Mouse (Mus musculus): ENCODE results near the gene H2al1d.
"Not testable (repeated sequence)": the region's sequence is repeated elsewhere in the genome, so short reads cannot be mapped to it uniquely, and the experiment has no call there.

H2al1d gene

GRCm38 (mm10) chrX:11308524-11308923 is at the start of gene H2al1d:
Gene H2al1d, plus strand, starts transcription at chrX:11308824.
- not testable (repeated sequence) for DNase-seq (ENCODE audit: low read depth, low spot score)

DNA sequence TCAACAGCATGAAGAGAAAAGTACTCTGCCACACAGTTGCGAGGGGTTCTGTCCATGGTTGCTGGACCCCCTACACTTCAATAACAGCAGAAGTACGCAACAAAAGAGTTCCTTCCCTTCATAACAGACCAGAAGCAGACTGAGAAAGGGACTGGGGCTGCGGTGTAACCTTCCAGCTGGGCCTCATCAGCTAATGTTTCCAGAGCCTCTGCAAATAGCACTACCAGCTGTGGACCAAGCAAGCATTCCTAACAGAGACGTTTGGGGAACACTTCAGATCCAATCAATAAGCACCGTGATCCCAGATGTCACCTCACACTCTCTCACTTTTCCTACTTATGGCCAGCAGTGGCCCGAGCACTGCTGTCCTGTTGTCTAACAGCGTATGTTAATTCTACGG is 43.7 kb upstream of the H2al1d start:
- no peak for DNase-seq (ENCODE audit: low read depth, low spot score)

DNA sequence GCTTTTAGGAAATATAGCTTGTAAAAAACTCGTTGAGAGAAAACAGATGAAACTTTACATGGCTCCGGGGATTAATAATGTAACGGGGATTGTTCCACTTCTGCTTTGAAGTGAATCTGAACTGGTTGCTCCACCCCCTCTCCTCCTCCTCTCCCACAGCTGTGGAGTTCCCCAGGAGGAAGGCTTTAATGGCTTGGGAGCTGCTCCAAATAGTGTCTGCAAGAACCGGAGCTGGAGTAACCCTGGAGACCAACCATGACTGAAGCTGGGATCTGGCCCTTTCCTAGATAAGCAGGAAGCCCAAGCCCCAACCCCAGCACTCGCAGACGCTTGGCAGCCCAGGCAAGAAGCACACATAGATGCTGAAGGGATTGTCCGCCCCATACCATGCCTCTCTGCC is 40.8 kb upstream of the H2al1d start:
- no peak for DNase-seq (ENCODE audit: low read depth, low spot score)

DNA sequence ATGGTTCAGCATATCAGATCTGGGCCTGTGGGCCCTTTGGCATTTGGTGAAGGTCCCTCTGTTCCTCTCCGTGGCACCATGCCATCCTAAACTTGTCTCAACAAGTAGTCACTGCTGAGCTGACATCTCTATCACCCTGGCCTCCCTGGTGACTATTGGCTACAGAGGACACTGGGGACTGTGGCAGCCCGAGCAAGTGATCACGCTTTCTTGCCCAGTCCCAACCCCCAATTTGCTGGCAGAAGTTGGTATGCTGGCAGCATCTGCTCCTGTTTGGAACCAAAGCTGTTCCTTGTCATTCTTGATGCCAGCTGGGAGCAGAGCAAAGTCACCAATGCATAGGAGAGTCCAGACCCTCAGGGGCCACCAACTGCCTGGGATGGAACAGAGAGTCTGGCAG is 39.5 kb upstream of the H2al1d start:
- no peak for DNase-seq (ENCODE audit: low read depth, low spot score)

GRCm38 (mm10) chrX:11273190-11273589 is 35.4 kb upstream of the H2al1d start:
- no peak for DNase-seq (ENCODE audit: low read depth, low spot score)

- DNase-seq (ENCODE audit: low read depth, low spot score) = no peak
These were observed 31.5 kb upstream of the H2al1d start for GRCm38 (mm10) chrX:11277083-11277482.

- no peak for DNase-seq (ENCODE audit: low read depth, low spot score)
These were observed 27.9 kb upstream of the H2al1d start for GRCm38 (mm10) chrX:11280741-11281140.

GRCm38 (mm10) chrX:11288306-11288882 is 20.2 kb upstream of the H2al1d start:
- no peak for DNase-seq (ENCODE audit: low read depth, low spot score)

GRCm38 (mm10) chrX:11289244-11289643 is 19.4 kb upstream of the H2al1d start:
- DNase-seq (ENCODE audit: low read depth, low spot score) = no peak

GRCm38 (mm10) chrX:11298957-11299356 is 9.7 kb upstream of the H2al1d start, which contains the start of gene H2al1a:
Gene H2al1a, plus strand, starts transcription at chrX:11299257.
- not testable (repeated sequence) for DNase-seq (ENCODE audit: low read depth, low spot score)

- DNase-seq (ENCODE audit: low read depth, low spot score) = not testable (repeated sequence)
These were observed 6.5 kb upstream of the H2al1d start, which contains the start of gene H2al1b for GRCm38 (mm10) chrX:11302132-11302531. Gene H2al1b, plus strand, starts transcription at chrX:11302432.

DNA sequence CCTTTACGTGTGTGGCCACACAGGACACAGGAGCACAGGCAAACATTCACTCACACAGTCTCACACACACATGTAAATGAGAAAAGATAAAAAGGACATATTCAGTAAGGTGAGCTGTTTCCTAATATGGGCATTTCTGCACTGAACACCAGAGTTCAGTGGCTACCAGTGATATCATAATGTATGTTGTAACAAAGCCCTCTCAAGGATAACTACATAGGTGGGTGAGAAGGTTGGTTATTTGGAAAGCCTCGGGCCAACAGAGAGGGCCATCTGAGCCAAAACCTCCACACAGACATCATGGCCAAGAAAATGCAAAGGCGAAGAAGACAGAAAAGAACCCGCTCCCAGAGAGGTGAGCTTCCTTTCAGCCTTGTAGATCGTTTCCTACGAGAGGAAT is 3.3 kb upstream of the H2al1d start, which contains the start of gene H2al1c:
Gene H2al1c (plus strand): TSS at position 301 of the 400 bp plus-strand sequence.
- DNase-seq (ENCODE audit: low read depth, low spot score) = not testable (repeated sequence)

- not testable (repeated sequence) for DNase-seq (ENCODE audit: low read depth, low spot score)
These were observed 3.0 kb downstream of the H2al1d start, which contains the start of gene H2al1e for GRCm38 (mm10) chrX:11311634-11312033. Gene H2al1e, plus strand, starts transcription at chrX:11311934.

GRCm38 (mm10) chrX:11314858-11315257 is 6.2 kb downstream of the H2al1d start, which contains the start of gene H2al1f:
Gene H2al1f, plus strand, starts transcription at chrX:11315158.
- not testable (repeated sequence) for DNase-seq (ENCODE audit: low read depth, low spot score)

DNA sequence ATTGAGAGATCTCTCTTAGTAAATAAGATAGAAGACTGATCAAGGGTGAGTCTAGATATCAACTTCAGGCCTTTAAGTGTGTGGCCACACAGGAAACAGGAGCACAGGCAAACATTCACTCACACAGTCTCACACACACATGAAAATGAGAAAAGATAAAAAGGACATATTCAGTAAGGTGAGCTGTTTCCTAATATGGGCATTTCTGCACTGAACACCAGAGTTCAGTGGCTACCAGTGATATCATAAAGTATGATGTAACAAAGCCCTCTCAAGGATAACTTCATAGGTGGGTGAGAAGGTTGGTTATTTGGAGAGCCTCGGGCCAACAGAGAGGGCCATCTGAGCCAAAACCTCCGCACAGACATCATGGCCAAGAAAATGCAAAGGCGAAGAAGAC is 9.3 kb downstream of the H2al1d start, which contains the start of gene H2al1g:
Gene H2al1g (plus strand): TSS at position 301 of the 400 bp plus-strand sequence.
- DNase-seq (ENCODE audit: low read depth, low spot score) = not testable (repeated sequence)

DNA sequence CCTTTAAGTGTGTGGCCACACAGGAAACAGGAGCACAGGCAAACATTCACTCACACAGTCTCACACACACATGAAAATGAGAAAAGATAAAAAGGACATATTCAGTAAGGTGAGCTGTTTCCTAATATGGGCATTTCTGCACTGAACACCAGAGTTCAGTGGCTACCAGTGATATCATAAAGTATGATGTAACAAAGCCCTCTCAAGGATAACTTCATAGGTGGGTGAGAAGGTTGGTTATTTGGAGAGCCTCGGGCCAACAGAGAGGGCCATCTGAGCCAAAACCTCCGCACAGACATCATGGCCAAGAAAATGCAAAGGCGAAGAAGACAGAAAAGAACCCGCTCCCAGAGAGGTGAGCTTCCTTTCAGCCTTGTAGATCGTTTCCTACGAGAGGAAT is 12.6 kb downstream of the H2al1d start, which contains the start of gene H2al1h:
Gene H2al1h (plus strand): TSS at position 301 of the 400 bp plus-strand sequence.
- not testable (repeated sequence) for DNase-seq (ENCODE audit: low read depth, low spot score)

DNA sequence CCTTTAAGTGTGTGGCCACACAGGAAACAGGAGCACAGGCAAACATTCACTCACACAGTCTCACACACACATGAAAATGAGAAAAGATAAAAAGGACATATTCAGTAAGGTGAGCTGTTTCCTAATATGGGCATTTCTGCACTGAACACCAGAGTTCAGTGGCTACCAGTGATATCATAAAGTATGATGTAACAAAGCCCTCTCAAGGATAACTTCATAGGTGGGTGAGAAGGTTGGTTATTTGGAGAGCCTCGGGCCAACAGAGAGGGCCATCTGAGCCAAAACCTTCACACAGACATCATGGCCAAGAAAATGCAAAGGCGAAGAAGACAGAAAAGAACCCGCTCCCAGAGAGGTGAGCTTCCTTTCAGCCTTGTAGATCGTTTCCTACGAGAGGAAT is 15.7 kb downstream of the H2al1d start, which contains the start of gene H2al1i:
Gene H2al1i (plus strand): TSS at position 301 of the 400 bp plus-strand sequence.
- not testable (repeated sequence) for DNase-seq (ENCODE audit: low read depth, low spot score)

DNA sequence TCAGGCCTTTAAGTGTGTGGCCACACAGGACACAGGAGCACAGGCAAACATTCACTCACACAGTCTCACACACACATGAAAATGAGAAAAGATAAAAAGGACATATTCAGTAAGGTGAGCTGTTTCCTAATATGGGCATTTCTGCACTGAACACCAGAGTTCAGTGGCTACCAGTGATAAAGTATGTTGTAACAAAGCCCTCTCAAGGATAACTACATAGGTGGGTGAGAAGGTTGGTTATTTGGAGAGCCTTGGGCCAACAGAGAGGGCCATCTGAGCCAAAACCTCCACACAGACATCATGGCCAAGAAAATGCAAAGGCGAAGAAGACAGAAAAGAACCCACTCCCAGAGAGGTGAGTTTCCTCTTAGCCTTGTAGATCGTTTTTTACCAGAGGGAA is 18.9 kb downstream of the H2al1d start, which contains the start of gene H2al1j:
Gene H2al1j (plus strand): TSS at position 301 of the 400 bp plus-strand sequence.
- DNase-seq (ENCODE audit: low read depth, low spot score) = not testable (repeated sequence)

DNA sequence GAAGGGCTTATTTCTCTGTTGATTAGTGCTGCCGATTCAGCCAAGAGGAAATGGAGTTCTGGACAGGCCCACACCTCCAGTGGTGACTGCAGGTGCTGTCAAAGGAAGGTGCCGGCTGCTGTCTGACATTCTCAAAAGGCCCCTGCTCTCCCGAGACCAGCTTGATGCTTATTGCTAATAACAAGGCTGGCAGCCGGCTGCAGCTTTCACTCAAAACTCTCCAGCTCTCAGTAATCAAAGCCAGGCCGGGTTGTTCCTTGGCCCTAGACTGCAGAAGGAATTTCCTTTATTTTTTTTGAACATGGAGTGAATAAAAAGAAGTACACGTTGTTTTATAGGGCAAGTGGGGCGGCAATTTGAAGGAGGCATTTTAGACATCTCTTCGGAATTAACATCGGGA is 37.1 kb downstream of the H2al1d start:
- DNase-seq (ENCODE audit: low read depth, low spot score) = no peak

DNA sequence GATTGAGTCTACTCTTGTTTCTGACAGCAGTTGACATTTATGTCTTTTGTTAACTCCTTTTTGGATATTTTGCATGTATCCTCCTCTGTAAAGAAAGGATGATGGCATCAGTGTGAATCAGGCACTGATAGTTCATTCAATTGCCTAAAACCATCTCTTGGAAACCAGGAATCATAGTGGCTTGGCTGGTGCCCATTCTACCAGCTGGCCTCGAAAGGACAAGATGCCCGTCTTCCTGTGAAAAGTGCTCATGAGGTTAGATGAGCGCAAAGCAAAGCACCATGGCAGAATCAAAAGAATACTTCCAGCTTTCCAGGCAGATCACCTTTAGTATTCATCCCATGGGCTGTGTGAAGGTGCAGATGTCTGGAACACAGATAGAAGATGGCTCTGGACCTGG is 38.1 kb downstream of the H2al1d start:
- no peak for DNase-seq (ENCODE audit: low read depth, low spot score)
